Mouse (Mus musculus) gastrocnemius, postnatal 14 days (tissue): Measurements from ENCODE around the gene Adamts2. TPM values are rescaled to one million over a fixed set of nuclear protein-coding genes. Genes with fewer than 3 reads are reported as not detected.
A peak's percentile ranks its signal among the peaks of the same experiment; 100 is the strongest.

Source experiments
- DNase-seq: peaks from one replicate; pipeline ENCODE4 v3.0.0; 2021; ENCODE audit warnings: mixed read lengths
- intact Hi-C: fragments of 180-260 bp; cut with DNase I; formaldehyde crosslinking; loops from one replicate; pipeline ENCODE4 v1.15.1; 2025; ENCODE audit warnings: low total_unique reads
- total RNA-seq, 2 experiments: library from RNA; stranded (reverse); gene quantifications; 2 replicates each; pipeline ENCODE4 v1.2.3; 2021

The Adamts2 gene
- total RNA-seq, 2 experiments from 2014 or later: 19.0 to 26.6 TPM

GRCm38 (mm10) chr11:50664826-50665225 is 62.9 kb downstream of the Adamts2 start:
- DNase-seq: no peak
- intact Hi-C loops: no loop called here

- peak; percentile 78 for DNase-seq
- intact Hi-C loops: no loop called here
Observed at GRCm38 (mm10) chr11:50669542-50670362, 67.9 kb downstream of the Adamts2 start.

- no peak for DNase-seq
- intact Hi-C loops: no loop called here
Observed at GRCm38 (mm10) chr11:50670363-50670725, 68.5 kb downstream of the Adamts2 start.

GRCm38 (mm10) chr11:50670881-50671280 is 69.0 kb downstream of the Adamts2 start:
- no peak for DNase-seq
- intact Hi-C loops: no loop called here

GRCm38 (mm10) chr11:50671376-50671775 is 69.5 kb downstream of the Adamts2 start:
- DNase-seq: no peak

GRCm38 (mm10) chr11:50671820-50672310 is 70.0 kb downstream of the Adamts2 start:
- intact Hi-C loops: no loop called here
- DNase-seq: no peak

More at GRCm38 (mm10) chr11:50671376-50671775, 69.5 kb downstream of the Adamts2 start:
- intact Hi-C loops: no loop called here

- peak; percentile 89 for DNase-seq
Observed at GRCm38 (mm10) chr11:50672866-50673265, 71.0 kb downstream of the Adamts2 start.

GRCm38 (mm10) chr11:50673525-50674250 is 71.8 kb downstream of the Adamts2 start:
- DNase-seq: no peak
- intact Hi-C loops: no loop called here

More at GRCm38 (mm10) chr11:50672866-50673265, 71.0 kb downstream of the Adamts2 start:
- intact Hi-C loops: no loop called here

GRCm38 (mm10) chr11:50674390-50674789 is 72.5 kb downstream of the Adamts2 start:
- peak; percentile 65 for DNase-seq
- intact Hi-C loops: no loop called here

GRCm38 (mm10) chr11:50678650-50679049 is 76.8 kb downstream of the Adamts2 start:
- DNase-seq: peak; percentile 42
- intact Hi-C loops: no loop called here

- no peak for DNase-seq
- intact Hi-C loops: no loop called here
Observed at GRCm38 (mm10) chr11:50681940-50682339, 80.1 kb downstream of the Adamts2 start.

GRCm38 (mm10) chr11:50683821-50684220 is 81.9 kb downstream of the Adamts2 start:
- DNase-seq: no peak
- intact Hi-C loops: no loop called here

GRCm38 (mm10) chr11:50688584-50688983 is 86.7 kb downstream of the Adamts2 start:
- DNase-seq: no peak
- intact Hi-C loops: no loop called here

GRCm38 (mm10) chr11:50689672-50690071 is 87.8 kb downstream of the Adamts2 start:
- no peak for DNase-seq
- intact Hi-C loops: no loop called here

- no peak for DNase-seq
- intact Hi-C loops: no loop called here
Observed at GRCm38 (mm10) chr11:50699971-50700370, 98.1 kb downstream of the Adamts2 start.

GRCm38 (mm10) chr11:50700496-50700895 is 98.6 kb downstream of the Adamts2 start:
- peak; percentile 54 for DNase-seq
- intact Hi-C loops: no loop called here

GRCm38 (mm10) chr11:50703397-50703796 is 101.5 kb downstream of the Adamts2 start:
- DNase-seq: peak; percentile 28
- intact Hi-C loops: no loop called here

- intact Hi-C loops: no loop called here
- DNase-seq: no peak
Observed at GRCm38 (mm10) chr11:50704511-50704910, 102.6 kb downstream of the Adamts2 start.

- intact Hi-C loops: no loop called here
- no peak for DNase-seq
Observed at GRCm38 (mm10) chr11:50707259-50707658, 105.4 kb downstream of the Adamts2 start.

- intact Hi-C loops: no loop called here
- no peak for DNase-seq
Observed at GRCm38 (mm10) chr11:50713610-50714202, 111.8 kb downstream of the Adamts2 start.
